Mouse (Mus musculus) liver, adult 2 months (tissue): ENCODE results near the gene Wnt5b.
A peak's percentile ranks its signal among the peaks of the same experiment; 100 is the strongest.

Source experiments
- CTCF ChIP-seq: fragments of 200-500 bp; IDR thresholded peaks from 2 replicates; pipeline ENCODE4 v1.5.1; 2011; ENCODE audit warnings: low read depth, low read length, control low read depth
- POLR2A ChIP-seq: fragments of 200-500 bp; IDR thresholded peaks from 2 replicates; pipeline ENCODE4 v1.6.1; 2011; ENCODE audit warnings: low read length, control low read depth; ENCODE audit not compliant: insufficient read depth; ENCODE audit errors: extremely low read depth

GRCm38 (mm10) chr6:119489765-119490164, 54.4 kb downstream of the Wnt5b start:
- TF ChIP-seq POLR2A (no peak), CTCF (peak; percentile 73)
